Mouse (Mus musculus) embryonic fibroblast, embryonic 13.5 days (primary cell): ENCODE measurements around the gene Plekhs1.

Source experiments
- CTCF ChIP-seq: IDR thresholded peaks from 2 replicates; pipeline ENCODE4 v1.5.1; 2011; ENCODE audit warnings: mild to moderate bottlenecking, control low read depth, low read length, moderate library complexity, borderline replicate concordance; ENCODE audit not compliant: insufficient read depth
- POLR2A ChIP-seq: IDR thresholded peaks from 2 replicates; pipeline ENCODE4 v1.6.1; 2011; ENCODE audit warnings: low read depth, mild to moderate bottlenecking, control low read depth, low read length, moderate library complexity

- TF ChIP-seq CTCF (no peak), POLR2A (no peak)
Measured at GRCm38 (mm10) chr19:56476546-56476945, 15.1 kb downstream of the Plekhs1 start.
